Mouse (Mus musculus) kidney, postnatal 25 days (tissue): ENCODE results near the gene Pvalb.

Source experiments
- DNase-seq, 2 experiments: peaks; one replicate each; pipeline ENCODE4 v3.0.0; 2021; ENCODE audit warnings: mixed read lengths in 2 of 2

Pvalb gene

GRCm38 (mm10) chr15:78195096-78195880 lies 10.9 kb downstream of the Pvalb start:
- no peak for DNase-seq

- no peak for DNase-seq
Observed at GRCm38 (mm10) chr15:78194320-78194719, 11.9 kb downstream of the Pvalb start.

- DNase-seq = no peak
Observed at GRCm38 (mm10) chr15:78189636-78190035, 16.6 kb downstream of the Pvalb start.

GRCm38 (mm10) chr15:78188546-78188945 lies 17.7 kb downstream of the Pvalb start:
- DNase-seq = no peak

GRCm38 (mm10) chr15:78186906-78187305 lies 19.3 kb downstream of the Pvalb start:
- DNase-seq = no peak

GRCm38 (mm10) chr15:78185609-78186008 lies 20.6 kb downstream of the Pvalb start:
- DNase-seq = no peak

DNA sequence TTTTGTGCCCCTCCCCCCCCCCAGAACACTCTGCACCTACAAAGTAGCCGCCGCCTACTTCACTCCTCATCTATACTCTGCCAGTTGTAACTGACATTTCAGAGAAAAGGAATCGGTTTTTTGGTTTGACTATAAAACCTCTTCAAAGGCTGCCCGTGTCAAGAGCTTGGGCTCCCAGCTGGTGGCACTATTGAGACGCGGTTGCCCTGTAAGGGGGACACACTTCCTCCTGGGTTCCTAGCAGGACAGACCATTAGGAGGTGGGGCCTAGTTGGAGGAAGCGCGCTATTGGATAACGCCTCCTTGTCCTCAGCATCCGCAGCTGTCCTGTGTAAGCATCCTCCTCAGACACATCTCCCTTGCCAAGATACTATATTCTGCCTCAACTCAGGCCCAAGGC lies 21.3 kb downstream of the Pvalb start:
- peak in 1 of 2 experiments; percentile 6 for DNase-seq

GRCm38 (mm10) chr15:78181701-78182405 lies 24.3 kb downstream of the Pvalb start:
- no peak for DNase-seq

DNA sequence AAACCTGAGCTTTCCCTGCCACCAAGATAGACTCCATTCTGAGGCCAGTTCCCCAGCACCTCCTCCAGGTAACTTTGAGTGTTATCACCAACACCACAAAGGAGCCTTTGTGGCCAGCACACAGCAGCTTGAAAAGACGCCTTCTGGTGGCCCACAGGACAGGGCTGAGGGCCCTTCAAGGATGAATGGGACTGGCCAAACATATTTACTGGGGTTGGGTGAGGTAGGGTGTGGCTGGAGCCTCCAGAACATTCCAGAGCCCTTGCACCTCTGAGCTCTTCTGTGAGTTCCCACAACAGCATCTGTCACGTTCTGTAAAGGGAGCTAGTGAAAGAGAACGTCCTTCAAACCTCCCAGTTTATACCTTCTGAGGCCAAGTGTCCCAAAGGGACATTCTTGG lies 26.4 kb downstream of the Pvalb start:
- DNase-seq = no peak

DNA sequence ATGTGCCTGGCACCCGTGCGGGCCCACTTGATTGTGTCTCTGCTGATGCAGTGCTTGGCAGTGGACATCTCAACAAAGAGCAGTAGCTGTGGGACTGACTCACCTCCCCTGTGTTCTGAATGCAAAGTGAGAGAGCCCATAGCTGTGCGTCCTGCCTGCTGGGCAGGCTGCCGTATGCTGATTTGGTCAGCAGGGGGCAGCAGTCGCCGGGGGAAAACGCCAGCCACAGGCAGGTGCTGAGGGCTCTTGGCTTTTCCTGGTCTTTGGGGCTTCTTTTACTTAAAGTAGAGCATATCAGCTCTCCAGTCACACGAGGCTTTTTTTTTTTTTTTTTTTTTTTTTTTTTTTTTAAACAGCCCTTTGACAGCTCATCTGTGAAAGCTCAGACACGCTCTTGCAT lies 27.8 kb downstream of the Pvalb start:
- DNase-seq = peak; percentile 68 to 69

GRCm38 (mm10) chr15:78177257-78177656 lies 28.9 kb downstream of the Pvalb start:
- no peak for DNase-seq

- DNase-seq = no peak
Observed at GRCm38 (mm10) chr15:78174887-78175245, 31.3 kb downstream of the Pvalb start.

- DNase-seq = peak; percentile 98 to 100
Observed at GRCm38 (mm10) chr15:78173972-78174886, 32.0 kb downstream of the Pvalb start, which contains the start of gene Ift27. Gene Ift27 (minus strand): TSS chr15:78174107.

DNA sequence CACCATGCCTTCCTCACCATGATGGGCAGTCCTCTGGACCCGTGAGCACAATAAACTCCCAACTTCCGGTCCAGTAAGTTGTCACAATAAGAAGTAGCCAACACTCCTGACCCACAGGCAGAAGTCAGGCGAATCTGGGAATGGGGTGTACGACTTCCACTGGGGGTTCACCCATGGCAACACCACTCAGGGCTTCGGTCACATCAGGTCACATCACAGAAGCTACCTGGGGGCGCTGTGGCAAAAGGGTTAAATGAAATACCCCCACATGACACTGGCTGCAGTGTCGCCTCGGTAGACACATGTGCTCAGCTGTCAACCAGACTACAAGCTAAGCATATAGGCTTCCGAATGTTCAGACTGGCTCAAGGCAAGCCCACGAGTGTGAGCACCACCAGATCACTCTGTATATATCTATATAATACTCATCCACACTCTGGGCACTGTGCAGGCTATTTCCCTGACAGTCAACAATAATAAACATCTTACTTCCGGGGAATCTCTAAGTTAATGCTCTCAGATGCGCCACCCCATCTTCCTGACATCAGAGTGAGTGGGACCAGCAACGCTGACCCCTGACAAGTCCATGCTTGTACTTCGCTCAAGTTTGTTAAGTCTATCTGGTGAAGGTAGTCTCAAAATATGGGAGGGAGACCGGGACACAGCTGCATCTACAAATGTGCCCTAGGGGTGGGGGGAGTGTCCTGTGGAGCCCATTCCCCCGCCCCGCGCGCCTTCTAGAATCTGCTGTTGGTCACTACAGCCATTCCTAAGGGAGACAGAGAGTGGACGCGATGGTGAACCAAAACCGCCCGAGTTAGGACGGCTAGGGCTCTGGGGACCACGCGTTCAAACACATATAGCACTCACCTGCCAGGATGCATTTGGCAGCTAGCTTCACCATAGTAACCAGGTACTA lies 33.0 kb downstream of the Pvalb start:
- peak in 1 of 2 experiments; percentile 5 for DNase-seq

DNA sequence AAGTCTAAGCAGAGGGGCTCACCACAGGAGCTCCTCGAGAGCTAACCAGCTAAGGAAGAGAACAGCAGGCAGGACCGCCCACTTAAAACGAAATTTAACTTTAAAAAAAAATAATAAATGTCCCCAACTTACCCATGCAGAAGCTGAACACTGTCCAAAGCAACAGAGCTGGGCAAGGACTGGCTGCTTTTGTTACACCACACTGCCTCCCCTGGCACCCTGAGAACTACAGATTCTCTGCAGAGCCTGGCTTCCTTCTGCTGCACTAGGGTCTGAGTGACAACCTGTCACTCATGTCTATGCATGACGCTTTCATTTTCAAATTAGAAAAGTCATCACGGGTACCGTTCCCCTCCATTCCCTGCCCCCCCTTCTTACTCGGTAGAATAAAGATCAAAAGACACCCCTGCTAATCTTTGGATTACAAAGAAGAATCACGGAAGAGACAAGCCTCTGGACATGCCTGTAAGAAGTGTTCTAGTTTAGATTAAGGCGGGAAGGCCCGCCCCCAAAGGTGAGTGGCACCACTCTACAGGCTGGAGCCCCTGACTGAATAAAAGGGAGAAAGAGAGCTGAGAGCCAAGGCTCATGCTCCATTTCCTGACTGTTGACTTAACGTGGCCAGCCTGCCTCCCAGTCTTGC lies 33.8 kb downstream of the Pvalb start:
- no peak for DNase-seq

- no peak for DNase-seq
Observed at GRCm38 (mm10) chr15:78171651-78172050, 34.5 kb downstream of the Pvalb start.

DNA sequence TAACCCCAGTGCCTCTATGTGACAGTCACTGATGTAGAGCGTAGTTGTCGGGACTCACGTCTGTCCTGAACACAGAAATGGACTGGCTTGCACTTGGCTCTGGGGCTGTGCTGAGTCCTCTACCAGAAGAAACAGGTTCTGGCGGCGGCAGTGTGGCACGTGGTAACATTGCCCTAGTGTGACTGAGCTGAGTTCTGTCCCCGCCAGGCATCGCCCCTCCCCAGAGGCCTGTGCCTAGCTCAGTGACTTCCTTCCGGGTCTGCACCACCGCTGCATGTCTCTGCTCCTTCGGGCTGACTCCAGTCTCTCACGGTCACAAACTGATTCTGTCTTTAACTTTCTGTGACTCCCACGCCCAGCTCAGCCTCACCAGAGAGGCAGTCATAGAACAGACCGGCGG lies 35.5 kb downstream of the Pvalb start:
- no peak for DNase-seq

DNA sequence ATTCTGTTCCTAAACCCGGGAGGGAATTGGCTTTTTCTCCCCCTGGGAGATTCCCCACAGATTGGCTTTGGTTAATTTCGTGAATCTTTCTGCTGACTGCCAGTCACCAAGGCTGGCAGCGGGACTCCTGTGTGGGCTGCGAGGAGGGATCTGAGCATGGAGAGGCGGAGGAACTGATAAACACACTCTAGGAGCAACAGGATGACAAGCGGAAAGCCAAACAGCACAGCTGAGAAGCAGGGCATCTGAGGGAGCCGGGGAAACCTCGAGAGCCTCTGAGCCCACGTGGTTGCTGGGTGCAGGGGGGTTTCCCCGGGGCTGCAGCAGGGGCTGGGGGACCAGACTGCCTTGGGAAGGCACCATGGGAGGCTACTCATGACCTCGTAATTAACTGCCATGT lies 36.6 kb downstream of the Pvalb start:
- DNase-seq = no peak

GRCm38 (mm10) chr15:78165292-78165691 lies 40.9 kb downstream of the Pvalb start:
- no peak for DNase-seq

DNA sequence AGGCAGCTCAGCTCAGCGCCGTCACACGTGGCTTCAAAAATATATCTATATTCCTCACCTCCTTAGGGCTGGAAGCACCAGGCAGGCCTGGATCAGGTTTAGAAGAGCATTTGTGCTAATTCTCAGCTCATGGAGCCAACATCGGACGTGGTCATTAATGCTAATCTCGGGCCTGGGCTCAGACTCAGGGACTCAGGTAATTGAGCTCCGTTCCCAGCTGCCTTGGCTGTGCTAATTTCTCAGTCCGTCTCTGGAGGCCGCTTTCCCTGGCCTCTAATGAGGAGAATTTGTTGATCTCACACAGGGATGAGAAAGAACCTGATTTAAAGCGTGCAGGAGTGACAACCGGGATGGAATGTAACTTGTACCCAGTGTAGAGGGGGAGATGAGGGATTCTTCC lies 41.7 kb downstream of the Pvalb start:
- no peak for DNase-seq

GRCm38 (mm10) chr15:78161946-78162345 lies 44.3 kb downstream of the Pvalb start:
- no peak for DNase-seq

- DNase-seq = no peak
Observed at GRCm38 (mm10) chr15:78158335-78158734, 47.9 kb downstream of the Pvalb start.
